Comparison of ENCODE assay signal across 13 mouse cellular contexts in the genomic region with DNA sequence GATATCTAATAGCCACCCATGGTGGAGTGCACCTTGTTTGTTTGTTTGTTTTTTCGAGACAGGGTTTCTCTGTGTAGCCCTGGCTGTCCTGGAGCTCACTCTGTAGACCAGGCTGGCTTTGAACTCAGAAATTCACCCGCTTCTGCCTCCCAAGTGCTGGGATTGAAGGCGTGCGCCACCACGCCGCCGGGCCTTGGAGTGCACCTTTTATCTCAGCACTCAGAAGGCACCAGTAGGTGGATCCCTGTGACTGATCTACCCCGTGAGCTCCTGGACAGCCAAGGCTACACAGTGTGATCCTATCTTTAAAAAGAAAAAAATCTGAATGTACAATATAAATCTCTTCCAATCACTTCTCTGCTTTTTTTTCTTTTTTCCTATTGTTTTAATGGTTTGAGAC. TPM values are rescaled to one million over a fixed set of nuclear protein-coding genes. Genes with fewer than 3 reads are reported as not detected.
"Had no signal": no experiment of that assay in that cellular context is flagged by ENCODE, and none has a peak within 500 bp of the region (broad histone marks: within the 10 kb centered on the region; RNA-seq: fewer than 3 reads in every experiment).

No protein-coding gene starts in this region.

- DNase-seq: liver, postnatal 0 days; lung, adult 2 months; lung, postnatal 14 days; lung, postnatal 36 days; right cerebral cortex, postnatal 14 days; spleen, adult 18-20 months; thymus, adult 18-20 months; thymus, postnatal 14 days; thymus, postnatal 36 days had no signal

RNA-seq across cellular contexts. Expression of gene Nr1h5, which starts 27.1 kb away (rescaled TPM):
- total RNA-seq: megakaryocyte progenitor cell, adult 5-6 weeks; midbrain, postnatal 0 days; monocyte, adult 5-6 weeks; neutrophil, adult 5-6 weeks had no signal

RNA-seq across cellular contexts. Expression of gene Sycp1, which starts 55.1 kb away (rescaled TPM):
- total RNA-seq: megakaryocyte progenitor cell, adult 5-6 weeks; midbrain, postnatal 0 days; monocyte, adult 5-6 weeks; neutrophil, adult 5-6 weeks had no signal
